Mouse (Mus musculus): Measurements from ENCODE around the gene Rnf216. TPM values are rescaled to one million over a fixed set of nuclear protein-coding genes. Genes with fewer than 3 reads are reported as not detected.

Rnf216 gene
- polyA plus RNA-seq, 1 experiment from 2014 or later: 25.1 TPM

GRCm38 (mm10) chr5:143132935-143133514 lies 20.2 kb upstream of the Rnf216 start:
- 32% methylated on average over 13 of the region's 13 CpGs for WGBS
- Histone ChIP-seq H3K4me3 (no peak overlapping the region), H3K36me3 (no peaks in the 10 kb centered on the region)

DNA sequence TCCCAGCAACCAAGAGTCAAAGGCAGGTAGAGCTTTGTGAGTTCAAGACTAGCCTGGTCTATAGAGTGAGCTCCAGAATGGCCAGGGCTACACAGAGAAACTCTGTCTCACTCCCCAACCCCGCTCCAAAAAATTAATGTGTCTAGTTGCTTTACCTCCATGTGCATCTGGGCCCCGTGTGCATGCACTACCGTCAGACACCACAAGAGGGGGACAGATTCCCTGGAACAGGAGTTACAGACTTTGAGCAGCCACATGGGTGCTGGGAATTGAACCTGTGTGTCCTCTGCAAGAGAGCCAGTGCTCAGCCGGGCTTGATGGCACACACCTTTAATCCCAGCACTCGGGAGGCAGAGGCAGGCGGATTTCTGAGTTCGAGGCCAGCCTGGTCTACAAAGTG lies 17.5 kb upstream of the Rnf216 start:
- H3K36me3 ChIP-seq: no peaks in the 10 kb centered on the region
- H3K4me1 ChIP-seq: 0 out of 2 replicates have a peak, but pooled peaks cover 4% of the 10 kb centered on the region
- ATAC-seq (ENCODE audit: extremely low read depth, insufficient number of reproducible peaks, low FRiP score, low TSS enrichment): no peak
- no peak overlapping the region for H3K4me2 ChIP-seq
- no peak overlapping the region for H3K27ac ChIP-seq (replicated peaks)
- H3K27me3 ChIP-seq (replicated peaks): no peaks in the 10 kb centered on the region
- no peak overlapping the region for H3K9ac ChIP-seq
- no peak overlapping the region for H3K4me3 ChIP-seq
- WGBS: 86% methylated on average over 7 of the region's 7 CpGs
- peaks cover 16% of the 10 kb centered on the region; the same call in 1 of the 2 replicates for H3K9me3 ChIP-seq

More at GRCm38 (mm10) chr5:143132935-143133514, 20.2 kb upstream of the Rnf216 start:
- no peak for ATAC-seq (ENCODE audit: extremely low read depth, insufficient number of reproducible peaks, low FRiP score, low TSS enrichment)
- 0 out of 2 replicates have a peak, but pooled peaks cover 4% of the 10 kb centered on the region for H3K4me1 ChIP-seq
- no peak overlapping the region for H3K9ac ChIP-seq
- H3K9me3 ChIP-seq: peaks cover 16% of the 10 kb centered on the region; the same call in 1 of the 2 replicates
- H3K27ac ChIP-seq (replicated peaks): no peak overlapping the region
- no peaks in the 10 kb centered on the region; the same call in 1 of the 2 replicates for H3K27me3 ChIP-seq (replicated peaks)
- H3K4me2 ChIP-seq: no peak overlapping the region

DNA sequence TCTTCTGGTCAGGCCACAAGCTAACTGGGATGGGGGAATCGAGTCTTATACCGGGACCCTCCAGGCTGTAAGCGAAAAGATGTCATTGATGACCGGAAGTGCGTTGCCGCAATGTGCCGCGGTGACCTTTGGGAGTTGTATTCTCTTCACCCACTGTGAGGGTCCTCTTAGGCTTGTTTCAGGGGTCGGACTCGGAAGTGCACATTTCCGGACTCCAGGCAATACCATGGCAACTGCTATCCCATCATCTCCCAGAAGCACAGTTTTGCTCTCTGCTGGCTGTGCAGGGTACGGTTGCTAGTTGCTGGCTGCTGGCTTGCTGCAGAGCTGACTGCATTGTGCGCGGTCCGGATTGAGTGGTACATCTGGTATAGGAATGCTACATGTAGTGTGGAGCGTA lies 16.3 kb upstream of the Rnf216 start:
- no peak for ATAC-seq (ENCODE audit: extremely low read depth, insufficient number of reproducible peaks, low FRiP score, low TSS enrichment)

DNA sequence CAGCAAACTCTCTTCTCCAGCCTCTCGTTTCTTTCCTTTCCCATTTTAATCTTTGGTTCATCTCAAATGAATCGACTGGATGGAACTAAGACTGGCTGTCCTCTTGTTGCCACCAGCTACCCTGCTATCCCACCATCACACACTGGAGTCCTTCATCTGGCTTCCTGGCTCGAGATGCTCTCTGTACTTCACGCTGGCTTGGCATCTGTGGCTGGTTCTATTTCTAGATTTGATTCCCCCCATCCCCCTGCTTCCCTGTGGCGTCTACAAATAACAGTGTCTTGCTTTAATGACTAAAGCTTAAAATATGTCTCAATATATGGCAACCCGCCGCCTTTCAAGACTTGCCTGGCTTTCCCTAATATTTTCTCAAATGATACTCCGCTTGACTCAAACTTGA lies 15.0 kb upstream of the Rnf216 start:
- 64% methylated on average over 8 of the region's 8 CpGs for WGBS
- H3K4me2 ChIP-seq: no peak overlapping the region
- no peak overlapping the region for H3K4me3 ChIP-seq
- ATAC-seq (ENCODE audit: extremely low read depth, insufficient number of reproducible peaks, low FRiP score, low TSS enrichment): no peak
- H3K27me3 ChIP-seq (replicated peaks): no peaks in the 10 kb centered on the region
- 0 out of 2 replicates have a peak, but pooled peaks cover 3% of the 10 kb centered on the region for H3K4me1 ChIP-seq
- no peak overlapping the region for H3K27ac ChIP-seq (replicated peaks)
- H3K9ac ChIP-seq: no peak overlapping the region
- no peaks in the 10 kb centered on the region for H3K36me3 ChIP-seq
- H3K9me3 ChIP-seq: peaks cover 16% of the 10 kb centered on the region; the same call in 1 of the 2 replicates

More for the DNA sequence above, 16.3 kb upstream of the Rnf216 start:
- H3K4me2 ChIP-seq: no peak overlapping the region
- H3K27ac ChIP-seq (replicated peaks): no peak overlapping the region
- H3K36me3 ChIP-seq: no peaks in the 10 kb centered on the region
- no peaks in the 10 kb centered on the region for H3K27me3 ChIP-seq (replicated peaks)
- 87% methylated on average over 16 of the region's 16 CpGs for WGBS
- no peak overlapping the region for H3K4me3 ChIP-seq
- 0 out of 2 replicates have a peak, but pooled peaks cover 4% of the 10 kb centered on the region for H3K4me1 ChIP-seq
- peaks cover 16% of the 10 kb centered on the region; the same call in 1 of the 2 replicates for H3K9me3 ChIP-seq
- H3K9ac ChIP-seq: no peak overlapping the region

DNA sequence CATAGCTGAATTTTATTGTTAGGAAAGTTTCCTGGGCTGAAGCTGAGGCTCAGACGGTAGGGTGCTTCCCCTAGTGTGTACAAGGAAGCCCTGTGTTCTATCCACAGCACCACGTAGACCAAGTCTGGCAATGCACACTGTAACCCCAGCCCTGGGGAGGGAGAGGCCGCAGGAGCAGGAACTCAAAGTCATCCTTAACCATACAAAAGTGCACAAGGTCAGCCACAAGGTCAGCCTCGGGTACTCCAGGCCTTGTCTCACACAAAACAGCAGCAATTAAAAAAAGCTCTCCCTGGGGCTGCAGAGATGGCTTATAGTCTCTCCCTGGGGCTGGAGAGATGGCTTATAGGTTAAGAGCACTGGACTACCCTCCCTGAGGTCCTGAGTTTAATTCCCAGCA lies 14.1 kb upstream of the Rnf216 start:
- 67% methylated on average over 4 of the region's 4 CpGs for WGBS
- Histone ChIP-seq H3K9ac (no peak overlapping the region), H3K36me3 (no peaks in the 10 kb centered on the region), H3K4me1 (no peaks in the 10 kb centered on the region), H3K27ac (replicated peaks) (no peak overlapping the region), H3K4me3 (no peak overlapping the region), H3K27me3 (replicated peaks) (no peaks in the 10 kb centered on the region), H3K9me3 (peaks cover 16% of the 10 kb centered on the region; the same call in 1 of the 2 replicates), H3K4me2 (no peak overlapping the region)
- ATAC-seq (ENCODE audit: extremely low read depth, insufficient number of reproducible peaks, low FRiP score, low TSS enrichment): no peak

- 85% methylated on average over 9 of the region's 9 CpGs for WGBS
- H3K27me3 ChIP-seq (replicated peaks): no peaks in the 10 kb centered on the region
- H3K27ac ChIP-seq (replicated peaks): no peak overlapping the region
- H3K4me3 ChIP-seq: no peak overlapping the region
- no peak overlapping the region for H3K4me2 ChIP-seq
- no peak overlapping the region for H3K9ac ChIP-seq
- H3K9me3 ChIP-seq: peaks cover 16% of the 10 kb centered on the region; the same call in 1 of the 2 replicates
- no peaks in the 10 kb centered on the region for H3K4me1 ChIP-seq
- no peak for ATAC-seq (ENCODE audit: extremely low read depth, insufficient number of reproducible peaks, low FRiP score, low TSS enrichment)
- no peaks in the 10 kb centered on the region for H3K36me3 ChIP-seq
Measured at GRCm38 (mm10) chr5:143126089-143126488, 13.3 kb upstream of the Rnf216 start.

DNA sequence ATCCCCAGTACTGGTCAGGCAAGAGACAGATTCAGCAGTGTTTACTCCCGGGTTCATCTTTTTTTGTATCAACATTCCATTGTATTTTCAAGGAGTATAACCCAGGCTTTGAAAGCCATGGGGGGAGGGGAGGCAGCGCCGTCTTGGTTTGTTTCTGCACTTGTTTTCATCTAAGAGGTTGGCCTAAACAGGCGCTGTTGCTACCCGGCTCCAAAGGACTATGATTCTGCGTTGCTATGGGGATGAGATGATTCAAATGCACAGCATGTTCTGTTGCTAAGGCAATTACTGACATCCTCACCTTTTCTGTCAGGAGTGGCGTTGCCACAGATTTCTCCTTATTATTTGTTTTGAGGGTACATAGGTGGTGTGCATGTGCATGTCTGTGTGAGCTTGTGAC lies 12.8 kb upstream of the Rnf216 start:
- Histone ChIP-seq H3K4me1 (no peaks in the 10 kb centered on the region), H3K27me3 (replicated peaks) (no peaks in the 10 kb centered on the region), H3K9me3 (peaks cover 16% of the 10 kb centered on the region; the same call in 1 of the 2 replicates), H3K27ac (replicated peaks) (no peak overlapping the region), H3K4me2 (no peak overlapping the region), H3K36me3 (no peaks in the 10 kb centered on the region), H3K9ac (no peak overlapping the region), H3K4me3 (no peak overlapping the region)
- 68% methylated on average over 7 of the region's 7 CpGs for WGBS
- no peak for ATAC-seq (ENCODE audit: extremely low read depth, insufficient number of reproducible peaks, low FRiP score, low TSS enrichment)

GRCm38 (mm10) chr5:143124805-143125378 lies 12.1 kb upstream of the Rnf216 start:
- Histone ChIP-seq H3K27ac (replicated peaks) (no peak overlapping the region), H3K9me3 (peaks cover 16% of the 10 kb centered on the region; the same call in 1 of the 2 replicates), H3K36me3 (no peaks in the 10 kb centered on the region), H3K4me1 (no peaks in the 10 kb centered on the region), H3K27me3 (replicated peaks) (no peaks in the 10 kb centered on the region), H3K4me2 (no peak overlapping the region), H3K9ac (no peak overlapping the region), H3K4me3 (no peak overlapping the region)
- 80% methylated on average over 4 of the region's 4 CpGs for WGBS
- no peak for ATAC-seq (ENCODE audit: extremely low read depth, insufficient number of reproducible peaks, low FRiP score, low TSS enrichment)

DNA sequence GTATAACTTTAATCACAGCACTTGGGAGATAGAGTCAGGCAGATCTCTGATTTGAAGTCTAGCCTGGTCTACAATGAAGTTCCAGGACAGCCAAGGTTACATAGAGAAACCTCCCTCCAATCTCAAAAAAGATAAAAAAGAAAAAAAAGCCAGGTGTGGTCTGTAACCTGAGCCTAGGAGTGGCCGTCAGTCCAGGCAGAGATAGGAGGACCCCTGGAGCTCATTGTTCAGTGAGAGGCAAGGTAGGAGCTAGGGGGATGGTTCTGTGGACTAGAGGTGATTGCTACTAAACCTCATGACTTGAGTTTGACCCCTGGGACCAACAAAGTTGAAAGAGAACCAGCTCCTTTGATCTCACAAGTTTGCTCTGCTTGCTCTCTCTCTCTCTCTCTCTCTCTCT lies 9.9 kb upstream of the Rnf216 start:
- H3K27ac ChIP-seq (replicated peaks): no peak overlapping the region
- H3K4me3 ChIP-seq: no peak overlapping the region
- no peaks in the 10 kb centered on the region for H3K36me3 ChIP-seq
- H3K27me3 ChIP-seq (replicated peaks): no peaks in the 10 kb centered on the region
- H3K9ac ChIP-seq: no peak overlapping the region
- no peak for ATAC-seq (ENCODE audit: extremely low read depth, insufficient number of reproducible peaks, low FRiP score, low TSS enrichment)
- no peaks in the 10 kb centered on the region for H3K4me1 ChIP-seq
- no peaks in the 10 kb centered on the region for H3K9me3 ChIP-seq
- no peak overlapping the region for H3K4me2 ChIP-seq
- WGBS: 21% methylated on average over 1 of the region's 1 CpGs

DNA sequence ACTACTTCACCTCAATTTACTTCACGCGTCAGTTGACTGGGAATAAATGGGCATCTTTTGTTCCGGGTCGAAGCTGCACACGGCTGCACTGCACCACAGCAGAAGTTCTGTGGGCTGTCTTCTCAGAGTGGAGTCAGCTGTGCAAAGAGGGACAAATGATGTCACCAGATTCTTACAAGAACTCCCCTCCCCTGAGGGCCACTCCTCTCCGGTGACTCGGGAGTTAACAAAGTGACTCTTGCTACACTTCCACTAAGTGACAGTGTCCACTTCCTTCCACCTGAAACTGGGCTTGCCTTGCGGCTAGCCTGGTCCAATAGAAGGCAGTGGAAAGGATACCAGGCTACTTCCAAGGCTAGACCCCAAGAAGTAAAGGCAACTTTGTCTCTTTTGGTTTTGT lies 9.3 kb upstream of the Rnf216 start:
- Histone ChIP-seq H3K27me3 (replicated peaks) (no peaks in the 10 kb centered on the region), H3K36me3 (no peaks in the 10 kb centered on the region), H3K9me3 (no peaks in the 10 kb centered on the region), H3K9ac (no peak overlapping the region), H3K4me2 (no peak overlapping the region), H3K27ac (replicated peaks) (no peak overlapping the region), H3K4me3 (no peak overlapping the region), H3K4me1 (no peaks in the 10 kb centered on the region)
- ATAC-seq (ENCODE audit: extremely low read depth, insufficient number of reproducible peaks, low FRiP score, low TSS enrichment): no peak
- 69% methylated on average over 8 of the region's 8 CpGs for WGBS

GRCm38 (mm10) chr5:143106842-143107241 lies 6.0 kb downstream of the Rnf216 start:
- H3K4me3 ChIP-seq: no peak overlapping the region
- no peaks in the 10 kb centered on the region for H3K9me3 ChIP-seq
- no peak overlapping the region for H3K4me2 ChIP-seq
- no peak overlapping the region for H3K9ac ChIP-seq
- peaks cover 50% of the 10 kb centered on the region for H3K4me1 ChIP-seq
- H3K27me3 ChIP-seq (replicated peaks): no peaks in the 10 kb centered on the region
- H3K36me3 ChIP-seq: peaks cover 6% of the 10 kb centered on the region; the same call in 1 of the 2 replicates
- H3K27ac ChIP-seq (replicated peaks): no peak overlapping the region
- ATAC-seq (ENCODE audit: extremely low read depth, insufficient number of reproducible peaks, low FRiP score, low TSS enrichment): no peak
- WGBS: 83% methylated on average over 3 of the region's 3 CpGs

DNA sequence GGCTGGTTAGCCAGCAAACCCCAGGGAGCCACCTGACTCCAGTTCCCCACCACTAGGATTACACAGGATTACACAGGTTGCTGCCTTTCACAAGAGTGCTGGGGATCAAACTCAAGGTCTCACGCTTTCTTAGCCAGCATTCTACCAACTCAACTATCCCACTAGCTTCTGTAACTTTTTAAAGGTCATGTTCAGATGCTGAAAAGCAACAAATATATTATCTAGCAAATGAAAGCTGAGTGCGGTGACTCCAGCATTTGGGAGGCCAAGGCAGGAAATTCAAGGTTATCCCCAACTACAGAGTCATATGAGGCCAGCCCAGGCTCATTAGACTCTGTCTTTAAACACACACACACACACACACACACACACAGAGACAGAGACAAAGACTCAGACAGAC lies 9.6 kb downstream of the Rnf216 start:
- no peak overlapping the region for H3K4me3 ChIP-seq
- WGBS: 88% methylated on average over 2 of the region's 2 CpGs
- H3K9ac ChIP-seq: no peak overlapping the region
- H3K9me3 ChIP-seq: no peaks in the 10 kb centered on the region
- peaks cover 34% of the 10 kb centered on the region for H3K4me1 ChIP-seq
- no peak overlapping the region for H3K27ac ChIP-seq (replicated peaks)
- H3K27me3 ChIP-seq (replicated peaks): no peaks in the 10 kb centered on the region
- no peaks in the 10 kb centered on the region for H3K36me3 ChIP-seq
- no peak overlapping the region for H3K4me2 ChIP-seq
- ATAC-seq (ENCODE audit: extremely low read depth, insufficient number of reproducible peaks, low FRiP score, low TSS enrichment): no peak
